Mouse (Mus musculus): ENCODE measurements at regions not wholly inside any gene's neighbourhood (a gene's known extent, or its start where the extent isn't known, plus 50 kb on each side); places are given as distances from the start of the nearest gene placed in this dataset.

GRCm38 (mm10) chr2:160256251-160256650 lies 77.7 kb downstream of the Gm826 start:
- no peak for ATAC-seq (replicated peaks; ENCODE audit: low FRiP score, low TSS enrichment, low read depth)
- 70% methylated on average over 7 of the region's 7 CpGs for WGBS
- Histone ChIP-seq H3K27me3 (replicated peaks; ENCODE audit: control insufficient read depth, insufficient read depth, low read length) (no peaks in the 10 kb centered on the region), H3K9me3 (ENCODE audit: control insufficient read depth, low read length) (no peaks in the 10 kb centered on the region), H3K4me3 (ENCODE audit: low read depth, low read length) (no peak overlapping the region), H3K36me3 (ENCODE audit: control insufficient read depth, insufficient read depth, low read length) (no peaks in the 10 kb centered on the region), H3K4me1 (replicated peaks; ENCODE audit: control insufficient read depth, insufficient read depth, low read length) (no peaks in the 10 kb centered on the region), H3K27ac (ENCODE audit: low read depth) (no peak overlapping the region), H3K9ac (ENCODE audit: low read length) (no peak overlapping the region), H3K4me2 (ENCODE audit: low read length) (no peak overlapping the region)
- no peak for DNase-seq (ENCODE audit: low spot score)

- no peaks in the 10 kb centered on the region for H3K36me3 ChIP-seq (ENCODE audit: control insufficient read depth, insufficient read depth, low read length)
- H3K4me3 ChIP-seq (ENCODE audit: low read depth, low read length) = no peak overlapping the region
- H3K4me2 ChIP-seq (ENCODE audit: low read length) = no peak overlapping the region
- no peak overlapping the region for H3K27ac ChIP-seq (ENCODE audit: low read depth)
- WGBS = 94% methylated on average over 3 of the region's 3 CpGs
- no peaks in the 10 kb centered on the region for H3K9me3 ChIP-seq (ENCODE audit: control insufficient read depth, low read length)
- no peak overlapping the region for H3K9ac ChIP-seq (ENCODE audit: low read length)
- H3K4me1 ChIP-seq (replicated peaks; ENCODE audit: control insufficient read depth, insufficient read depth, low read length) = no peaks in the 10 kb centered on the region
- DNase-seq (ENCODE audit: low spot score) (no peak), ATAC-seq (replicated peaks; ENCODE audit: low FRiP score, low TSS enrichment, low read depth) (no peak)
- H3K27me3 ChIP-seq (replicated peaks; ENCODE audit: control insufficient read depth, insufficient read depth, low read length) = no peaks in the 10 kb centered on the region
These were observed 83.7 kb downstream of the Gm826 start for GRCm38 (mm10) chr2:160250228-160250627.

- DNase-seq (ENCODE audit: low spot score) (no peak), ATAC-seq (replicated peaks; ENCODE audit: low FRiP score, low TSS enrichment, low read depth) (no peak)
- H3K27ac ChIP-seq (ENCODE audit: low read depth) = no peak overlapping the region
- H3K4me2 ChIP-seq (ENCODE audit: low read length) = no peak overlapping the region
- H3K27me3 ChIP-seq (replicated peaks; ENCODE audit: control insufficient read depth, insufficient read depth, low read length) = no peaks in the 10 kb centered on the region
- no peak overlapping the region for H3K4me3 ChIP-seq (ENCODE audit: low read depth, low read length)
- H3K9ac ChIP-seq (ENCODE audit: low read length) = no peak overlapping the region
- no peaks in the 10 kb centered on the region for H3K36me3 ChIP-seq (ENCODE audit: control insufficient read depth, insufficient read depth, low read length)
- H3K4me1 ChIP-seq (replicated peaks; ENCODE audit: control insufficient read depth, insufficient read depth, low read length) = no peaks in the 10 kb centered on the region
- no peaks in the 10 kb centered on the region for H3K9me3 ChIP-seq (ENCODE audit: control insufficient read depth, low read length)
- 60% methylated on average over 9 of the region's 9 CpGs for WGBS
These were observed 84.6 kb downstream of the Gm826 start for GRCm38 (mm10) chr2:160249104-160250093.

- no peak overlapping the region for H3K27ac ChIP-seq (ENCODE audit: low read depth)
- WGBS = 90% methylated on average over 6 of the region's 6 CpGs
These were observed 86.7 kb downstream of the Gm826 start for GRCm38 (mm10) chr2:160247286-160247685.

GRCm38 (mm10) chr2:160246356-160246755 lies 87.6 kb downstream of the Gm826 start:
- H3K9me3 ChIP-seq (ENCODE audit: control insufficient read depth, low read length) = no peaks in the 10 kb centered on the region
- no peaks in the 10 kb centered on the region for H3K27me3 ChIP-seq (replicated peaks; ENCODE audit: control insufficient read depth, insufficient read depth, low read length)
- H3K9ac ChIP-seq (ENCODE audit: low read length) = no peak overlapping the region
- no peak overlapping the region for H3K27ac ChIP-seq (ENCODE audit: low read depth)
- DNase-seq (ENCODE audit: low spot score) = no peak
- ATAC-seq (replicated peaks; ENCODE audit: low FRiP score, low TSS enrichment, low read depth) = no peak
- no peaks in the 10 kb centered on the region for H3K36me3 ChIP-seq (ENCODE audit: control insufficient read depth, insufficient read depth, low read length)
- WGBS = 48% methylated on average over 1 of the region's 1 CpGs
- H3K4me3 ChIP-seq (ENCODE audit: low read depth, low read length) = no peak overlapping the region
- no peak overlapping the region for H3K4me2 ChIP-seq (ENCODE audit: low read length)
- H3K4me1 ChIP-seq (replicated peaks; ENCODE audit: control insufficient read depth, insufficient read depth, low read length) = no peaks in the 10 kb centered on the region

More at GRCm38 (mm10) chr2:160247286-160247685, 86.7 kb downstream of the Gm826 start:
- Histone ChIP-seq H3K36me3 (ENCODE audit: control insufficient read depth, insufficient read depth, low read length) (no peaks in the 10 kb centered on the region), H3K9ac (ENCODE audit: low read length) (no peak overlapping the region), H3K4me2 (ENCODE audit: low read length) (no peak overlapping the region), H3K9me3 (ENCODE audit: control insufficient read depth, low read length) (no peaks in the 10 kb centered on the region), H3K4me3 (ENCODE audit: low read depth, low read length) (no peak overlapping the region), H3K4me1 (replicated peaks; ENCODE audit: control insufficient read depth, insufficient read depth, low read length) (no peaks in the 10 kb centered on the region), H3K27me3 (replicated peaks; ENCODE audit: control insufficient read depth, insufficient read depth, low read length) (no peaks in the 10 kb centered on the region)
- ATAC-seq (replicated peaks; ENCODE audit: low FRiP score, low TSS enrichment, low read depth) (no peak), DNase-seq (ENCODE audit: low spot score) (no peak)

- Histone ChIP-seq H3K4me2 (ENCODE audit: low read length) (no peak overlapping the region), H3K36me3 (ENCODE audit: control insufficient read depth, insufficient read depth, low read length) (no peaks in the 10 kb centered on the region), H3K4me3 (ENCODE audit: low read depth, low read length) (no peak overlapping the region), H3K27me3 (replicated peaks; ENCODE audit: control insufficient read depth, insufficient read depth, low read length) (no peaks in the 10 kb centered on the region), H3K9ac (ENCODE audit: low read length) (no peak overlapping the region), H3K9me3 (ENCODE audit: control insufficient read depth, low read length) (no peaks in the 10 kb centered on the region), H3K4me1 (replicated peaks; ENCODE audit: control insufficient read depth, insufficient read depth, low read length) (no peaks in the 10 kb centered on the region), H3K27ac (ENCODE audit: low read depth) (no peak overlapping the region)
- ATAC-seq (replicated peaks; ENCODE audit: low FRiP score, low TSS enrichment, low read depth) (no peak), DNase-seq (ENCODE audit: low spot score) (no peak)
- 37% methylated on average over 7 of the region's 7 CpGs for WGBS
These were observed 89.1 kb downstream of the Gm826 start for GRCm38 (mm10) chr2:160244866-160245265.

GRCm38 (mm10) chr2:160240531-160241379 lies 93.2 kb downstream of the Gm826 start:
- DNase-seq (ENCODE audit: low spot score) = no peak
- no peak overlapping the region for H3K4me3 ChIP-seq (ENCODE audit: low read depth, low read length)
- no peaks in the 10 kb centered on the region for H3K9me3 ChIP-seq (ENCODE audit: control insufficient read depth, low read length)
- H3K36me3 ChIP-seq (ENCODE audit: control insufficient read depth, insufficient read depth, low read length) = no peaks in the 10 kb centered on the region
- no peak overlapping the region for H3K9ac ChIP-seq (ENCODE audit: low read length)
- H3K4me2 ChIP-seq (ENCODE audit: low read length) = no peak overlapping the region
- ATAC-seq (replicated peaks; ENCODE audit: low FRiP score, low TSS enrichment, low read depth) = no peak
- no peaks in the 10 kb centered on the region for H3K27me3 ChIP-seq (replicated peaks; ENCODE audit: control insufficient read depth, insufficient read depth, low read length)
- no peaks in the 10 kb centered on the region for H3K4me1 ChIP-seq (replicated peaks; ENCODE audit: control insufficient read depth, insufficient read depth, low read length)
- WGBS = 55% methylated on average over 12 of the region's 12 CpGs
- H3K27ac ChIP-seq (ENCODE audit: low read depth) = no peak overlapping the region

GRCm38 (mm10) chr2:160237436-160238104 lies 96.4 kb downstream of the Gm826 start:
- no peak overlapping the region for H3K4me3 ChIP-seq (ENCODE audit: low read depth, low read length)
- H3K9me3 ChIP-seq (ENCODE audit: control insufficient read depth, low read length) = no peaks in the 10 kb centered on the region
- no peak for DNase-seq (ENCODE audit: low spot score)
- H3K9ac ChIP-seq (ENCODE audit: low read length) = no peak overlapping the region
- H3K4me2 ChIP-seq (ENCODE audit: low read length) = no peak overlapping the region
- H3K27ac ChIP-seq (ENCODE audit: low read depth) = no peak overlapping the region
- no peaks in the 10 kb centered on the region for H3K27me3 ChIP-seq (replicated peaks; ENCODE audit: control insufficient read depth, insufficient read depth, low read length)
- no peaks in the 10 kb centered on the region for H3K4me1 ChIP-seq (replicated peaks; ENCODE audit: control insufficient read depth, insufficient read depth, low read length)
- 81% methylated on average over 3 of the region's 3 CpGs for WGBS
- ATAC-seq (replicated peaks; ENCODE audit: low FRiP score, low TSS enrichment, low read depth) = no peak
- no peaks in the 10 kb centered on the region for H3K36me3 ChIP-seq (ENCODE audit: control insufficient read depth, insufficient read depth, low read length)

Measured in intestine, embryonic 14.5 days (tissue).